Mouse (Mus musculus): ENCODE results near the gene Smarcd1. TPM values are rescaled to one million over a fixed set of nuclear protein-coding genes. Genes with fewer than 3 reads are reported as not detected.

Smarcd1 gene
- polyA plus RNA-seq, 1 experiment = 18.9 TPM

DNA sequence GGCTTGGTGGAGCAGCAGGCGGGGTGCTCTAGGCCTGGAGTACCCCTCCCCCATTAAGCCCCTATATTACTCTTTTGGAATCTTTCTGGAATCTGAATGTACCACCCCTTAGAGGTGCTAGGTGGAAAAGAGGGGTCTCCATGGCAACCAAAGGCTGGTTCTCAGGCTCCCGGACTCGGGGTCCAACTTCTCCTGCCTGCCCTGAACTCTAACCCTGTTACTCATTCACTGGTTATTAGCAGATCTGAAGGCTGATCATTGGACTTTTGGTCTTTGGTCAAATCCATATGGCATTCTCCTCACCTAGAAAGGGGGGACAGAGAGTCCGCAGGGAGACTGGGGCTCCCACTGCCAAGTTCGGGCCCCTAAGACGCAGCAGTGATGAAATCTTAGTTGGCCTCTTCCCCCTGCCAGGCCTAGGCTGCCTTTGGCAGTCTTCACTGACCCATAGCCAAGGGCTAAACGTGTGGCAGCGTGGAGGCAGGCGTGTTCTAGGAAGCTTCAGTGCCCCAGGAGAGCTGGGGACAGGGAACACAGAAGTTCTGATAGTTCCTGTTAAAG is 16.6 kb downstream of the Smarcd1 start:
- Histone ChIP-seq H3ac (ENCODE audit: control insufficient read depth, insufficient read length) (no peak overlapping the region), H3K4me3 (no peak overlapping the region), H3K79me2 (ENCODE audit: control insufficient read depth, insufficient read depth) (no peaks in the 10 kb centered on the region), H3K27me3 (ENCODE audit: control insufficient read depth, insufficient read depth, insufficient read length) (no peaks in the 10 kb centered on the region), H3K36me3 (ENCODE audit: control insufficient read depth, insufficient read depth) (peaks cover 8% of the 10 kb centered on the region), H3K4me2 (ENCODE audit: low read depth) (no peak overlapping the region)
- no peak for TF ChIP-seq CEBPB (IDR thresholded peaks at IDR 0.05; ENCODE audit: insufficient read depth, poor library complexity, severe bottlenecking)
- TF ChIP-seq MYOD1 (IDR thresholded peaks at IDR 0.05; ENCODE audit: control insufficient read depth in 1 of 3, insufficient read length in 2 of 3, low read depth in 2 of 3) = no peak
- TF ChIP-seq MYOG (IDR thresholded peaks at IDR 0.05; ENCODE audit: control insufficient read depth in 1 of 3, insufficient read depth in 1 of 3, insufficient read length in 2 of 3, low read depth in 2 of 3) = no peak
- TF ChIP-seq TCF12 (IDR thresholded peaks at IDR 0.05; ENCODE audit: insufficient read depth, poor library complexity, severe bottlenecking) = no peak
- TF ChIP-seq POLR2A (IDR thresholded peaks at IDR 0.05; ENCODE audit: insufficient read length, low read depth) = no peak
- no peak for TF ChIP-seq REST (IDR thresholded peaks at IDR 0.05; ENCODE audit: insufficient read depth, insufficient read length)
- no peak for TF ChIP-seq USF1 (IDR thresholded peaks at IDR 0.05; ENCODE audit: low read depth)
- TF ChIP-seq E2F4 (IDR thresholded peaks at IDR 0.05; ENCODE audit: insufficient read depth) = no peak
- TF ChIP-seq MAX (IDR thresholded peaks at IDR 0.05; ENCODE audit: low read depth) = no peak
- TF ChIP-seq POLR2AphosphoS2 (IDR thresholded peaks at IDR 0.05; ENCODE audit: insufficient read length, low read depth) = no peak
- no peak for TF ChIP-seq TCF3 (IDR thresholded peaks at IDR 0.05; ENCODE audit: insufficient read length, low read depth)
- no peak for TF ChIP-seq SRF (IDR thresholded peaks at IDR 0.05; ENCODE audit: control insufficient read depth, insufficient read length, low read depth)

DNA sequence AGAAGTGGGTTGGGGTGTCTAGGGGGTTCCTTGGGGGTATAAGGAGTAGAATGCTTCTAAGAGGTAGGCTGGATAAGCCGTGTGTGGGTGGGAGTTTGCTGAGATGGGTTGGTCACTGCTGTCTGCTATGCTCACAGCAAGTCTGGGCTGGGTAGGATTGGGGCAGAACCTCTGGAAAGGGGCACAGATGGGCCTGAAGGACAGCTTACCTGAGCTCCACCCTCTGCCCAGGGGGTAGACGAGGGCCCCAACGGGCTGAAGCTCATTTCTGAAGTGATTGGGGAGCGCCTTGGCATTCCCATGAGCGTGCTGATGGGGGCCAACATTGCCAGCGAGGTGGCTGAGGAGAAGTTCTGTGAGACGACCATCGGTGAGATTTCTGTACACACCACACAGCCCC is 17.9 kb downstream of the Smarcd1 start:
- Histone ChIP-seq H3ac (ENCODE audit: control insufficient read depth, insufficient read length) (no peak overlapping the region), H3K4me3 (no peak overlapping the region)

DNA sequence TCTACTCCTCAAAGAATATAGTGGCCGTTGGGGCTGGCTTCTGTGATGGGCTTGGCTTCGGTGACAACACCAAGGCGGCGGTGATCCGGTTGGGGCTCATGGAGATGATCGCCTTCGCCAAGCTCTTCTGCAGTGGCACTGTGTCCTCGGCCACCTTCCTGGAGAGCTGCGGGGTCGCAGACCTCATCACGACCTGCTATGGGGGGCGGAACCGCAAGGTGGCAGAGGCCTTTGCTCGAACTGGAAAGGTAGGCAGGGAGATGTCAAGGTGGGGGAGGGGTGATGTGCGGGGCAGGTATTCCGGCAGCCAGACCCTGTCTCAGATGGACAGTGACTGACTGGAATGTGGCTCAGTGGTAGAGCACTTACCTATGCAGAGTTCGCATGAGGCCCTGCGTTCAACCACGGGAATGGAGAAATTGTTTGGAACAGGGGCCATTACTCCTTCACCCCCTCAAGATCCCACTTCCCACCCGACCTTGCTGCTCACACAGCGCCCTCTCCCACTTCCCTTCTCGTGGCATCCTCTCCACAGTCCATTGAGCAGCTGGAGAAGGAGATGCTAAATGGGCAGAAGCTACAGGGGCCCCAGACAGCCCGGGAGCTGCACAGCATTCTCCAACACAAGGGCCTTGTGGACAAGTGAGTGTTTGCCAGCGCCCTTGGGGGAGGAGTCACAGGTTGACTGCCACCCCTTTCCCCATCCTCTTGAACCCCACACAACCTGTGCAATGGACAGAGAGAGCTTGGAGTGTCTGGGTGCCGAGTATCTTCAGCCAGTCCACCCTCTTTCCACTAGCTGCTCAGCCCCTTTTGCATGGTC is 20.2 kb downstream of the Smarcd1 start:
- no peak overlapping the region for H3K4me3 ChIP-seq
- H3K4me2 ChIP-seq (ENCODE audit: low read depth) = no peak overlapping the region
- H3K27me3 ChIP-seq (ENCODE audit: control insufficient read depth, insufficient read depth, insufficient read length) = no peaks in the 10 kb centered on the region
- no peak overlapping the region for H3ac ChIP-seq (ENCODE audit: control insufficient read depth, insufficient read length)
- TF ChIP-seq REST (IDR thresholded peaks at IDR 0.05; ENCODE audit: insufficient read depth, insufficient read length) (no peak), E2F4 (IDR thresholded peaks at IDR 0.05; ENCODE audit: insufficient read depth) (no peak), TCF12 (IDR thresholded peaks at IDR 0.05; ENCODE audit: insufficient read depth, poor library complexity, severe bottlenecking) (no peak), CEBPB (IDR thresholded peaks at IDR 0.05; ENCODE audit: insufficient read depth, poor library complexity, severe bottlenecking) (no peak), POLR2A (IDR thresholded peaks at IDR 0.05; ENCODE audit: insufficient read length, low read depth) (no peak), POLR2AphosphoS2 (IDR thresholded peaks at IDR 0.05; ENCODE audit: insufficient read length, low read depth) (no peak), SRF (IDR thresholded peaks at IDR 0.05; ENCODE audit: control insufficient read depth, insufficient read length, low read depth) (no peak), MAX (IDR thresholded peaks at IDR 0.05; ENCODE audit: low read depth) (no peak), USF1 (IDR thresholded peaks at IDR 0.05; ENCODE audit: low read depth) (no peak)
- no peaks in the 10 kb centered on the region for H3K36me3 ChIP-seq (ENCODE audit: control insufficient read depth, insufficient read depth)
- peaks cover 14% of the 10 kb centered on the region for H3K79me2 ChIP-seq (ENCODE audit: control insufficient read depth, insufficient read depth)

More for the DNA sequence above, 17.9 kb downstream of the Smarcd1 start:
- H3K4me2 ChIP-seq (ENCODE audit: low read depth) = no peak overlapping the region
- H3K36me3 ChIP-seq (ENCODE audit: control insufficient read depth, insufficient read depth) = no peaks in the 10 kb centered on the region
- H3K79me2 ChIP-seq (ENCODE audit: control insufficient read depth, insufficient read depth) = no peaks in the 10 kb centered on the region
- H3K27me3 ChIP-seq (ENCODE audit: control insufficient read depth, insufficient read depth, insufficient read length) = no peaks in the 10 kb centered on the region
- no peak for TF ChIP-seq SRF (IDR thresholded peaks at IDR 0.05; ENCODE audit: control insufficient read depth, insufficient read length, low read depth)
- TF ChIP-seq CEBPB (IDR thresholded peaks at IDR 0.05; ENCODE audit: insufficient read depth, poor library complexity, severe bottlenecking) = no peak
- no peak for TF ChIP-seq POLR2AphosphoS2 (IDR thresholded peaks at IDR 0.05; ENCODE audit: insufficient read length, low read depth)
- TF ChIP-seq TCF3 (IDR thresholded peaks at IDR 0.05; ENCODE audit: insufficient read length, low read depth) = no peak
- TF ChIP-seq MAX (IDR thresholded peaks at IDR 0.05; ENCODE audit: low read depth) = no peak
- no peak for TF ChIP-seq E2F4 (IDR thresholded peaks at IDR 0.05; ENCODE audit: insufficient read depth)
- TF ChIP-seq REST (IDR thresholded peaks at IDR 0.05; ENCODE audit: insufficient read depth, insufficient read length) = no peak
- TF ChIP-seq MYOG (IDR thresholded peaks at IDR 0.05; ENCODE audit: control insufficient read depth in 1 of 3, insufficient read depth in 1 of 3, insufficient read length in 2 of 3, low read depth in 2 of 3) = no peak
- TF ChIP-seq TCF12 (IDR thresholded peaks at IDR 0.05; ENCODE audit: insufficient read depth, poor library complexity, severe bottlenecking) = no peak
- no peak for TF ChIP-seq USF1 (IDR thresholded peaks at IDR 0.05; ENCODE audit: low read depth)
- TF ChIP-seq MYOD1 (IDR thresholded peaks at IDR 0.05; ENCODE audit: control insufficient read depth in 1 of 3, insufficient read length in 2 of 3, low read depth in 2 of 3) = no peak
- no peak for TF ChIP-seq POLR2A (IDR thresholded peaks at IDR 0.05; ENCODE audit: insufficient read length, low read depth)

GRCm38 (mm10) chr15:99723120-99723514 is 21.2 kb downstream of the Smarcd1 start:
- TF ChIP-seq MAX (IDR thresholded peaks at IDR 0.05; ENCODE audit: low read depth) = no peak
- TF ChIP-seq POLR2AphosphoS2 (IDR thresholded peaks at IDR 0.05; ENCODE audit: insufficient read length, low read depth) = no peak
- TF ChIP-seq POLR2A (IDR thresholded peaks at IDR 0.05; ENCODE audit: insufficient read length, low read depth) = no peak
- no peak for TF ChIP-seq MYOD1 (IDR thresholded peaks at IDR 0.05; ENCODE audit: control insufficient read depth in 1 of 3, insufficient read length in 2 of 3, low read depth in 2 of 3)
- no peak for TF ChIP-seq E2F4 (IDR thresholded peaks at IDR 0.05; ENCODE audit: insufficient read depth)
- Histone ChIP-seq H3ac (ENCODE audit: control insufficient read depth, insufficient read length) (no peak overlapping the region), H3K36me3 (ENCODE audit: control insufficient read depth, insufficient read depth) (peaks cover 6% of the 10 kb centered on the region), H3K27me3 (ENCODE audit: control insufficient read depth, insufficient read depth, insufficient read length) (no peaks in the 10 kb centered on the region), H3K79me2 (ENCODE audit: control insufficient read depth, insufficient read depth) (peaks cover 23% of the 10 kb centered on the region), H3K4me2 (ENCODE audit: low read depth) (peak overlapping the region; percentile 97), H3K4me3 (no peak overlapping the region)
